Mouse (Mus musculus) stomach, embryonic 14.5 days (tissue): ENCODE measurements around the gene Eif4b. TPM values are rescaled to one million over a fixed set of nuclear protein-coding genes. Genes with fewer than 3 reads are reported as not detected.

Experiments used
- ATAC-seq: fragments of 200-750 bp; cut with Nextera tagmentation; 2 replicates; pipeline ENCODE4 v1.8.0; 2017; ENCODE audit warnings: low read depth, moderate TSS enrichment; ENCODE audit not compliant: insufficient number of reproducible peaks, insufficient read depth, low FRiP score
- H3K27ac ChIP-seq: fragments of 300-500 bp; sonication (generic); 2 replicates; pipeline ENCODE4 v1.5.1; 2014; ENCODE audit warnings: mild to moderate bottlenecking, low read length, moderate library complexity, mixed read lengths
- H3K27me3 ChIP-seq: fragments of 300-500 bp; sonication (generic); 2 replicates; pipeline ENCODE4 v1.6.1; 2014; ENCODE audit warnings: low read length, control low read depth, mixed read lengths; ENCODE audit not compliant: control insufficient read depth, insufficient read depth
- H3K36me3 ChIP-seq: fragments of 300-500 bp; sonication (generic); 2 replicates; pipeline ENCODE4 v1.6.1; 2014; ENCODE audit warnings: mild to moderate bottlenecking, control low read depth, low read length, moderate library complexity, mixed read lengths; ENCODE audit not compliant: control insufficient read depth, insufficient read depth
- H3K4me1 ChIP-seq: fragments of 300-500 bp; sonication (generic); 2 replicates; pipeline ENCODE4 v1.6.1; 2014; ENCODE audit warnings: low read length, control low read depth, mixed read lengths; ENCODE audit not compliant: control insufficient read depth, insufficient read depth
- H3K4me2 ChIP-seq: fragments of 300-500 bp; sonication (generic); replicated peaks from 2 replicates; pipeline ENCODE4 v1.6.1; 2014; ENCODE audit warnings: low read depth, low read length, control low read depth
- H3K4me3 ChIP-seq: fragments of 300-500 bp; sonication (generic); 2 replicates; pipeline ENCODE4 v1.5.1; 2014; ENCODE audit warnings: low read depth, low read length, control low read depth
- H3K9ac ChIP-seq: fragments of 300-500 bp; sonication (generic); replicated peaks from 2 replicates; pipeline ENCODE4 v1.6.1; 2014; ENCODE audit warnings: low read depth, mild to moderate bottlenecking, control low read depth, low read length, moderate library complexity, mixed read lengths
- H3K9me3 ChIP-seq: fragments of 300-500 bp; sonication (generic); 2 replicates; pipeline ENCODE4 v1.6.1; 2016; ENCODE audit warnings: low read depth, low read length, control low read depth; ENCODE audit not compliant: control insufficient read depth
- WGBS: fragments of 180-500 bp; shearing (Covaris S2); extraction: QIAGEN DNeasy Blood & Tissue Kit; methylation state at CpG from one replicate; pipeline ENCODE4 v1.1.7; 2014; 5-methylcytosine and 5-hydroxymethylcytosine counted together
- polyA plus RNA-seq: library from polyadenylated mRNA; unstranded; fragments of >200 nt; fragmentation: Nextera tagmentation; extraction: Ambion mirVana; gene quantifications from 2 replicates; pipeline ENCODE4 v1.2.1, GENCODE M21; 2014

Gene Eif4b
- polyA plus RNA-seq, 1 experiment from 2014 or later: 129 TPM

DNA sequence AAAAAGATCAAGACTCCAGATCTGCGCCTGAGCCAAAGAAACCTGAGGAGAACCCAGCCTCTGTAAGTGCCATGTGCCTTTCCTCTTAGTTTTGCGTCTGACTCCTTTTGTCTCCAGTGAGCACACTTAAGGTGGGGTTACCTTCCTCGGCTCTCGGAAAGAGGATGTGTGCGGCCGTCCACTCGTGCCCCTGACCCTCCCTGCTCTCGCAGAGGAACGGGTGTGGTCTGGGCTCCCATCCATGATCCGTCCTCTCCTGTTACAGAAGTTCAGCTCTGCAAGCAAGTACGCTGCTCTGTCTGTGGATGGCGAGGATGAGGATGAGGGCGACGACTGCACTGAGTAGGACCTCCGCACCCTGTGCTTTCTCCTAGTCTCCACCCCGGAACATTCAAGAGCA lies 21.4 kb downstream of the Eif4b start:
- peaks cover 24% of the 10 kb centered on the region for H3K4me1 ChIP-seq
- ATAC-seq: no peak
- no peak overlapping the region for H3K27ac ChIP-seq
- H3K36me3 ChIP-seq: peaks cover 71% of the 10 kb centered on the region
- H3K9ac ChIP-seq: no peak overlapping the region
- H3K27me3 ChIP-seq: no peaks in the 10 kb centered on the region
- H3K4me3 ChIP-seq: no peak overlapping the region
- 80% methylated on average over 16 of the region's 16 CpGs for WGBS
- no peak overlapping the region for H3K4me2 ChIP-seq
- H3K9me3 ChIP-seq: no peaks in the 10 kb centered on the region

GRCm38 (mm10) chr15:102097147-102097915 lies 23.8 kb downstream of the Eif4b start:
- WGBS: 68% methylated on average over 8 of the region's 8 CpGs
- H3K27me3 ChIP-seq: no peaks in the 10 kb centered on the region
- no peak overlapping the region; the same call in 1 of the 2 replicates for H3K27ac ChIP-seq
- no peak overlapping the region for H3K4me3 ChIP-seq
- H3K9ac ChIP-seq: no peak overlapping the region
- no peak for ATAC-seq
- H3K4me1 ChIP-seq: peaks cover 34% of the 10 kb centered on the region
- H3K4me2 ChIP-seq: no peak overlapping the region
- H3K9me3 ChIP-seq: no peaks in the 10 kb centered on the region
- peaks cover 48% of the 10 kb centered on the region for H3K36me3 ChIP-seq

DNA sequence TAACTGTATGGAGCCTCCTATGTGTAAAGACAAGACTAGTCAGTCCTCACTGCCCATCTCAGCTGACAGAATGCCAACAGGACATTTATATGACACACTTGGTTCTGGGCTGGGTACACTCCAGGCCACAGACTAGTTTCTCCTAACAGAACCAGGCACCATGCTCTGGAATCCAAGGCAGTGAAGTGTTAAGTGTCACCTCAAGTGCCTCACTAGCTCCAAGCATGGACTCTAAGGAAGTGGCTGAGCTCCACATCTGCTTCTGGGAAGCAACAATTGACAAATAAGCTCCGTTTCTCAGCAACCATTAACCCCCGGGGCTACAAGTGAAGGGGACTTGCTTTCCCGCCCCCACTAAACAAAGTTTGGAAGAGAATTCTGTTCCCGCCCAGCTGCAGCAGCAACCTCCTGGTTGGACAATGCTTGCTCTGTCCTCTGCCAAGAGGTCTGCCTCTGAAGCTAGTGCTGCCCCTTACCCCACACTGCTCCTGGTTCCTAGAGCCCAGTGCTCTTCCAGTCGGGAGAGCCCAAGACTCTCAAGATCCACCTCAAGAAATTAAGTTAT lies 24.5 kb downstream of the Eif4b start:
- Histone ChIP-seq H3K27ac (peak overlapping the region; percentile 27; the same call in 1 of the 2 replicates), H3K4me2 (no peak overlapping the region), H3K36me3 (peaks cover 40% of the 10 kb centered on the region), H3K9me3 (no peaks in the 10 kb centered on the region), H3K4me3 (no peak overlapping the region), H3K27me3 (no peaks in the 10 kb centered on the region), H3K9ac (no peak overlapping the region), H3K4me1 (peaks cover 42% of the 10 kb centered on the region)
- WGBS: 39% methylated on average over 5 of the region's 5 CpGs
- ATAC-seq: no peak

DNA sequence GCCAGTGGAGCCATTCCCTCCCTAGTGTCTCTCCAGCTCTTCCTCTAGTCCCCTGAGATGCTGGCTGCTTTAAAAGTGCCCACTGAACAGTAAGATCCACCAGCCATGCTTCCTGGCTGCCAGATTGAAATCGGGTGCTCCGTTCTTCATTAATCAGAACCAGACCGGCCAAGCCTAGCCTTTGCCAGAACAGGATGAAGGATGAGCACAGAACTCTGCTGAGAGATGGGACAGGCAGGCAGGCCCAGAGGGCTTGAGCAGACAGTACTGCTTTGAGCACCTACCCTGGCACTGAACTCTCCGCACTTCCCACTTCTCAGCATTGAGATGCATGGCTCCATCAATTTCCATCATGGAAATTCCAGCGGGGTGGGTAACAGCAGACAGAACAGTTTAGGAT lies 25.7 kb downstream of the Eif4b start:
- Histone ChIP-seq H3K4me1 (peaks cover 52% of the 10 kb centered on the region), H3K27me3 (no peaks in the 10 kb centered on the region), H3K9me3 (no peaks in the 10 kb centered on the region), H3K9ac (no peak overlapping the region), H3K4me3 (peak overlapping the region; percentile 61), H3K36me3 (peaks cover 29% of the 10 kb centered on the region), H3K4me2 (peak overlapping the region; percentile 84), H3K27ac (peak overlapping the region; percentile 99; the same call in 1 of the 2 replicates)
- ATAC-seq: no peak
- WGBS: 35% methylated on average over 5 of the region's 5 CpGs

- Histone ChIP-seq H3K36me3 (peaks cover 26% of the 10 kb centered on the region), H3K27me3 (no peaks in the 10 kb centered on the region), H3K4me1 (peaks cover 57% of the 10 kb centered on the region), H3K4me2 (peak overlapping the region; percentile 84), H3K4me3 (peak overlapping the region; percentile 61), H3K9me3 (no peaks in the 10 kb centered on the region), H3K9ac (peak overlapping the region; percentile 65), H3K27ac (peak overlapping the region; percentile 99)
- WGBS: 20% methylated on average over 8 of the region's 8 CpGs
- no peak for ATAC-seq
These were observed 26.2 kb downstream of the Eif4b start for GRCm38 (mm10) chr15:102099771-102100160.

DNA sequence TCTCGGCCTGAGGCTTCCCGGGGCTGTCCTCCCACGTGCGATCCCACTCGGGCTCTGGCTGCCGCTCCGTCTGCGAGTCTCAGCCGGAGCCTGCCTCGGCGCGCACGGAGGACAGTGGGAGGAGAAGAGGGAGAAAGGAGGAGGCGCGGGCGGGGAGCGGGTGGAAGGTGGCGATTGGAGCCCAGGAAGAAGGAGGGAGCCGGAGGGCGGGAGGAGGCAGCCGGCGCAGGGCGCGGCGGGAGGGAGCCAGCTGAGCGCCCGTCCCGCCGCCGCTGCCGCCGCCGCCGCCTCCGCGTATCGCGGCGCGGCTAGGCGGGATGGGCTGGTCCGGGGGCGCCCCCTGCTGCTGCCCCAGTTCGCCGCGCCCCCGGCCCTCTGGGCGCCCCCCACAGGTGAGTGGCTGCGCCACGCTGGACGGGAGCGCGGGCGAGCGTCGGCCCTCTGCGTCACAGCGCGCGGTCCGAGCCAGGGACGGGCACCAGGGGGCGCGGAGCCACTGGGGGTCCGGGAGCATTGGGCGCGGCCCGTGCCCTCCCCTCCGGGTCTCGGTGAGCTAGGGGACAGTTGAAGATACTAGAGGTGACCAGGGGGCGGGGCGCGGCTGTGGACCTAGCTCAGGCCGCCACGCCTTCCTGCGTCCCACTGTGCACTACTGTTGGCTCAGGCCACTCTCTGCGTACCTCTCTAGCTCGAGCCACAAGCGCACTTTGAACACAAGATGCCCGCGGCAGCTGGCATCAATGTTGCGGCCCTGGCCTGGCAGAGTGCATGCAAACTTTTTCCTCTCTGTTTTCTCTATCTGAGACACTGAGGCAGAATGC lies 26.8 kb downstream of the Eif4b start, which contains the start of gene Tns2:
TSS of gene Tns2 (plus strand) at position 253 of the 821 bp plus-strand sequence.
- H3K27ac ChIP-seq: peak within 1 kb of the TSS; percentile 99
- H3K4me3 ChIP-seq: peak within 1 kb of the TSS; percentile 61
- no peaks in the 10 kb centered on the region for H3K27me3 ChIP-seq
- 1% methylated on average over 60 of the region's 82 CpGs for WGBS
- H3K36me3 ChIP-seq: peaks cover 25% of the 10 kb centered on the region; the same call in 1 of the 2 replicates
- peak within 1 kb of the TSS; percentile 84 for H3K4me2 ChIP-seq
- no peaks in the 10 kb centered on the region for H3K9me3 ChIP-seq
- H3K4me1 ChIP-seq: peaks cover 60% of the 10 kb centered on the region
- peak within 1 kb of the TSS; percentile 65 for H3K9ac ChIP-seq
- peak; percentile 59 for ATAC-seq

DNA sequence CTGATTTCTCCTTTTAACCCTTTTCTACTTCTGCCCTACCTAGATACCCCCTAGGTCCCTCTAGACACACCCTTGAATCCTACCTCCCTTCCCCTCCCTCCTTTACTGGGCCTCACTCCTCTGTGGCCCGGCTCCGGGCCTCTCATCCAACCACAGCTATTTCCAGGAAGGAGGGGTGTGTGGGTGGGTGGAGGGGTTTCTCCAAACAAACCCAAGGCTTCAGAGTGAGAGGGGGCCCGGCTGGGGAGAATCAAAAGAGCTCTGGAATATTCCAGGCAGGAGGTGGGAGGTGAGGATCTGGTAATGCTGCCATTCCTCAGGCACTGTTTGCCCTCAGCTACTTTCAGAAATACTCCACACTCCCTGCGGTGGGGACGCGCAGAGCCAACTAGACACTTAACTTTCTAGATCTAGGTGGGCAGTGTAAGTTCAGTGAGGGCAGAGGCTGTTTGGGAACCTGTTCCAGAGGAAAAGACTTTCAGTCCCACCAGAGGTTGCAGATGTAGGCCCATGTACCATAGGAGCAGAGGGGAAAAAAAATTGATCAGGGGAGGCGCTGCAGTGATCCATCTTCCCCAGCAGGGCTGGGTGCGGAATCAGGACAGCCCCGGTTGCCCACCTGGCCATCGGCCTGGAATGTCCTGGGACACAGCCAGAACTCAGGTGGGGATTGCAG lies 27.6 kb downstream of the Eif4b start:
- Histone ChIP-seq H3K4me2 (peak overlapping the region; percentile 84), H3K9ac (peak overlapping the region; percentile 65; the same call in 1 of the 2 replicates), H3K4me1 (peaks cover 68% of the 10 kb centered on the region), H3K27me3 (no peaks in the 10 kb centered on the region), H3K36me3 (peaks cover 17% of the 10 kb centered on the region; the same call in 1 of the 2 replicates), H3K27ac (peak overlapping the region; percentile 99), H3K9me3 (no peaks in the 10 kb centered on the region), H3K4me3 (peak overlapping the region; percentile 61)
- 11% methylated on average over 10 of the region's 10 CpGs for WGBS
- peak; percentile 60 for ATAC-seq
